Mouse (Mus musculus) gastrocnemius, adult 2 months (tissue): ENCODE results near the gene Trpm8. TPM values are rescaled to one million over a fixed set of nuclear protein-coding genes. Genes with fewer than 3 reads are reported as not detected.

Source experiments
- DNase-seq: peaks from one replicate; pipeline ENCODE4 v3.0.0; 2022
- H3K27ac ChIP-seq: fragments of 200-600 bp; 2 replicates; pipeline ENCODE4 v1.8.1; 2022; ENCODE audit warnings: mild to moderate bottlenecking
- H3K4me3 ChIP-seq: fragments of 200-600 bp; 2 replicates; pipeline ENCODE4 v1.8.1; 2022; ENCODE audit warnings: mild to moderate bottlenecking, moderate library complexity
- CTCF ChIP-seq: fragments of 200-600 bp; IDR thresholded peaks from 2 replicates; pipeline ENCODE4 v1.8.1; 2022; ENCODE audit warnings: antibody characterized with exemption, mild to moderate bottlenecking, moderate library complexity
- intact Hi-C: fragments of 180-260 bp; cut with DNase I; formaldehyde crosslinking; loops from one replicate; pipeline ENCODE4 v1.15.1; 2025
- total RNA-seq, 2 experiments: library from RNA; stranded (reverse); gene quantifications; 2 replicates each; pipeline ENCODE4 v1.2.3; 2021

Trpm8 gene
- total RNA-seq, 2 experiments from 2014 or later = not detected

- Histone ChIP-seq H3K27ac (no peak overlapping the region), H3K4me3 (no peak overlapping the region)
- DNase-seq = no peak
- intact Hi-C loops = no loop called here
- TF ChIP-seq CTCF = no peak
Measured at GRCm38 (mm10) chr1:88433096-88433883, 155.8 kb downstream of the Trpm8 start.

DNA sequence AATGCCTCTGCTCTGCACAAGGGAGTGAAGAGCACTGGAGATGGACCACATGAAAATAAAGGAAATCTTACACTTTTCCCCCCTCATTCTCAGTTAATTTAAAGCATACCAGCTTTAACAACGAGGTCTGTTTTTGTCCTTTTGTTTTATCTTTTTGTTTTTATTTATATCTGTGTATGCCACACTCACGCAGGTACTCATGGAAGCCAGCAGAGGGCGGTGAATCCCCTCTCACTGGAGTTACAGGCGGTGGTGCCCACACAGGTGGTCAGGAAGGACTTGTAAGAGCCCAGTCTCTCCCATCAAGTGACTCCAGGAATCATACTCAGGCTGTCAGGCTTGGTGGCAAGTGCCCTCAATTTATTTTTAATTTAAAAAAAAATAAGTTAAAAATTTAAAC, 156.6 kb downstream of the Trpm8 start:
- H3K4me3 ChIP-seq = no peak overlapping the region
- no peak overlapping the region for H3K27ac ChIP-seq
- no peak for DNase-seq
- TF ChIP-seq CTCF = no peak; the same call in 1 of the 2 replicates
- intact Hi-C loops = no loop called here

DNA sequence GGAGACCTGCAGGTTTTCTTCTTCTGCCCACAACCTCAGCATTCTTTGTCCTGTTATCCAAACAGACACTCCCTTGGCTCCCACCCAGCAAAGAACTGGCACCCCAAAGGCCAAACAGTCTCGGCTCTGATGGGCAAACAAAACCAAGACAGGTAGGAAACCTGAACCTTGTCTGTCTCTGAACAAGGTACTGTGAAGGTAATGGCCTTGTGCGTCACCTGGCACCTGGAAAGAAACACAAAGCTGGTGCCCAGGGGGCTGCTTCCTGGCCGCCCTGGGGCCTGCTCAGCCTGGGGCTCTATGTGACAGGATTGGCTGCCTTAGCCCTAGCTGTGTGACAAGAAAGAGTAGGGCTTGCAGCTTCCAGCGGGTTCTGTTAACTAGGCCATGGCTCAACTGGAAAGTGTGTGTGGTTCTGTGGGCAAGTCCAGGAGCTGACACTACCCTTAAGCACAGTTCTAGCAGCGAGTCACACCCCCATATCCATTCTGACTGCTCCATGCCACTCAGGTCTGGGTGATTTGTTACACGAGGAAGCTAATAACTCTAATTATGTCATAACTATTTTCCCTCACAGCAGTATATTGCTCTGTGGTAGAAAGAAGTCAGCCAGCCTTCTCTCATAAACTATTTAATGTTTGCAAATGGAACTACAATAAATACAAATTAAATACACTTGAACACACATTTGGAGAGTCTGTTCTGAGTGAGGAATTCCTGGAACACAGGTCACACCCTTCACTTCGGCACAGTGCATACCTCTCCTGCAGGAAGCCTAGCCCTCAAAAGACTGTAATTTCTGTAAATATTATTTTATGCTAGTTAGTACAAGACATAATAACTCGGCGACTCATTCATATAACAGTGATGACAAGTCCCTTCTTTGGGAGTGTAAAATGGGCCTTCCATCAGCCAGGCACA, 160.0 kb downstream of the Trpm8 start:
- DNase-seq = no peak
- H3K4me3 ChIP-seq = no peak overlapping the region
- intact Hi-C loops = no loop called here
- no peak overlapping the region for H3K27ac ChIP-seq
- no peak for TF ChIP-seq CTCF

Other genes with a start within 250 kb of the Trpm8 start
- not detected for gene Ugt1a10, start 222.3 kb upstream of the Trpm8 start, total RNA-seq
- gene Ugt1a9, start 206.9 kb upstream of the Trpm8 start, total RNA-seq = not detected
- not detected for gene Ugt1a8, start 189.8 kb upstream of the Trpm8 start, total RNA-seq
- gene Ugt1a7c, start 182.6 kb upstream of the Trpm8 start, total RNA-seq = under 1 TPM in 1 of 2 experiments, not detected in 1; 0.59 TPM
- gene Ugt1a6b, start 174.4 kb upstream of the Trpm8 start, total RNA-seq = under 1 TPM; 0.17 to 0.46 TPM
- gene Ugt1a6a, start 142.9 kb upstream of the Trpm8 start, total RNA-seq = under 1 TPM; 0.10 to 0.45 TPM
- under 1 TPM; 0.14 to 0.23 TPM for gene Ugt1a5, start 111.6 kb upstream of the Trpm8 start, total RNA-seq
- not detected for gene Ugt1a2, start 77.1 kb upstream of the Trpm8 start, total RNA-seq
- not detected for gene Dnajb3, start 71.9 kb upstream of the Trpm8 start, total RNA-seq
- not detected for gene Ugt1a1, start 65.7 kb upstream of the Trpm8 start, total RNA-seq
- not detected for gene Mroh2a, start 50.7 kb upstream of the Trpm8 start, total RNA-seq
- 1 to 10 TPM; 6.1 to 6.6 TPM for gene Hjurp, start within 50 bp of the Trpm8 start, total RNA-seq
- gene Spp2, start 129.3 kb downstream of the Trpm8 start, total RNA-seq = not detected
- not detected for gene Glrp1, start 232.4 kb downstream of the Trpm8 start, total RNA-seq